Mouse (Mus musculus): ENCODE data around the gene Slc2a12.
A peak's percentile ranks its signal among the peaks of the same experiment; 100 is the strongest.

Gene Slc2a12

GRCm38 (mm10) chr10:22728257-22728656 lies 83.4 kb downstream of the Slc2a12 start:
- no peak for DNase-seq (ENCODE audit: low spot score)

GRCm38 (mm10) chr10:22730266-22730991 lies 85.6 kb downstream of the Slc2a12 start:
- DNase-seq (ENCODE audit: low spot score), result no peak

GRCm38 (mm10) chr10:22730992-22731271 lies 86.1 kb downstream of the Slc2a12 start:
- no peak for DNase-seq (ENCODE audit: low spot score)

GRCm38 (mm10) chr10:22731272-22732093 lies 86.7 kb downstream of the Slc2a12 start, which contains the start of gene Tbpl1:
TSS of gene Tbpl1 (minus strand) at chr10:22731938.
- peak; percentile 78 for DNase-seq (ENCODE audit: low spot score)

GRCm38 (mm10) chr10:22732181-22732580 lies 87.4 kb downstream of the Slc2a12 start:
- DNase-seq (ENCODE audit: low spot score), result no peak

- no peak for DNase-seq (ENCODE audit: low spot score)
Observed at GRCm38 (mm10) chr10:22745922-22746321, 101.1 kb downstream of the Slc2a12 start.

GRCm38 (mm10) chr10:22746334-22747322 lies 101.8 kb downstream of the Slc2a12 start:
- no peak for DNase-seq (ENCODE audit: low spot score)

- DNase-seq (ENCODE audit: low spot score), result no peak
Observed at GRCm38 (mm10) chr10:22751175-22751682, 106.4 kb downstream of the Slc2a12 start.

Measured in urinary bladder, postnatal 10 days (tissue).